Mouse (Mus musculus): ENCODE measurements at regions not wholly inside any gene's neighbourhood (a gene's known extent, or its start where the extent isn't known, plus 50 kb on each side); places are given as distances from the start of the nearest gene placed in this dataset.

DNA sequence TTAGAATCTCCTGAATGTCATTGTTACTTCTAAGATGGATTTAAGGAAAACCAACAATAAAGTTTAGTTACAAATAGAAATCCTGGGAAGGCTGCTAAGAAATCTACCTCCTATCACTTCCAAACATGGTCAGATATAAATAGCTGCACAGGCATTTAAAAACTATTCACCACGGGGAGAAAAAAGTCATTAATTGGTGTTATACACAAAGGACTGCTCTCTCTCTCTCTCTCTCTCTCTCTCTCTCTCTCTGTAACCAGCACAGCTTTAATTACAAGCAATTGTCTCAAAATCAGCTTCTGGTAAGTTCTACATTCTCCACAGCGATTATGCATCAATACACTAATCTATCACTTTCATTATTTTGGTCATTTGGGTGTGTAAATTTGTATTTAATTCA is 68.5 kb downstream of the Pou3f3 start:
- peaks cover 0 to 2% of the 10 kb centered on the region in 2 experiments; a peak in 1 of 4 replicates for H3K4me1 ChIP-seq (ENCODE audit: control insufficient read depth in 1 of 2, insufficient read depth in 2 of 2)
- no peak for TF ChIP-seq JUND (conservative IDR thresholded peaks at IDR 0.05; ENCODE audit: low read depth, low read length)
- no peak for TF ChIP-seq MAX (IDR thresholded peaks at IDR 0.05; ENCODE audit: low read length)
- no peak for TF ChIP-seq MAFK (IDR thresholded peaks at IDR 0.05; ENCODE audit: insufficient replicate concordance, low read length)
- TF ChIP-seq ZNF384 (IDR thresholded peaks at IDR 0.05; ENCODE audit: low read depth, low read length), result no peak
- no peak for TF ChIP-seq KAT2A (IDR thresholded peaks at IDR 0.05; ENCODE audit: insufficient replicate concordance, low read length)
- TF ChIP-seq RAD21 (IDR thresholded peaks at IDR 0.05; ENCODE audit: low read depth, low read length), result no peak
- TF ChIP-seq USF1 (IDR thresholded peaks at IDR 0.05; ENCODE audit: low read depth, low read length), result no peak
- no peak for TF ChIP-seq BHLHE40 (IDR thresholded peaks at IDR 0.05; ENCODE audit: low read depth, low read length)
- no peak for TF ChIP-seq HCFC1 (IDR thresholded peaks at IDR 0.05; ENCODE audit: low read depth, low read length)
- no peak for TF ChIP-seq NRF1 (IDR thresholded peaks at IDR 0.05; ENCODE audit: low read depth, low read length)
- H3K4me2 ChIP-seq (ENCODE audit: insufficient read depth, low read depth, poor library complexity, severe bottlenecking), result no peak overlapping the region
- H3K79me2 ChIP-seq (replicated peaks; ENCODE audit: control insufficient read depth, extremely low read depth, insufficient read depth, poor library complexity, severe bottlenecking), result no peaks in the 10 kb centered on the region
- H3K36me3 ChIP-seq (replicated peaks in 1 of 2; ENCODE audit: control insufficient read depth in 1 of 2, insufficient read depth in 1 of 2, low read length in 1 of 2), result no peaks in the 10 kb centered on the region
- H3K27ac ChIP-seq (ENCODE audit: insufficient read depth, low read depth), result no peak overlapping the region
- no peaks in the 10 kb centered on the region for H3K27me3 ChIP-seq (replicated peaks)
- H3K4me3 ChIP-seq (replicated peaks in 1 of 3; ENCODE audit: low read depth in 2 of 3, low read length in 2 of 3, poor library complexity in 1 of 3), result no peak overlapping the region
- no peak overlapping the region for H3K9ac ChIP-seq (ENCODE audit: insufficient read depth, low read depth)
- in situ Hi-C loops (cut with MboI; ENCODE audit: low pct_ligation_motif_present, low pct_unique_long_range_greater_than_20kb, low sequenced_read_pairs), result no loop called here
- H3K9me3 ChIP-seq (replicated peaks; ENCODE audit: low read length), result peaks cover 3% of the 10 kb centered on the region
- no peak for DNase-seq (ENCODE audit: extremely low read depth)
- dilution Hi-C loops (cut with MboI; ENCODE audit: extremely low pct_ligation_motif_present, extremely low pct_unique_long_range_greater_than_20kb, low sequenced_read_pairs), result no loop called here

DNA sequence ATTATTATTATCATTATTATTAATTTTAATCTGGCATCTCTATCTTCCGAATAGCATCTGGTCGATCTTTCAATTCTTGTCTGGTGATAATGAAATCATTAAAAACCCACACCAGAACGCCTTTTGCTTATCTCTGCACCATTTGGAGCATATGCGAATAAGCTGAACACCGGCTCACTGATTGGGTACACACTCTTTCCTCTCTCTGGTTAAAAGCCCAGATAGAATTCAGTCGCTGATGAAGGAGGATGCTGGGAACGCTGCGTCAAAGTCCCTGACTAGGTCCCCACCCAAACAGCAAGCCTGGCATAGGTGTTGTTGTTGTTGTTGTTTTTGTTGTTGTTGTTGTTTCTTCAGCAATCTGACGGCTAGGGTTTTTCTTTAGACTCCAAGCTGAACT is 74.5 kb downstream of the Pou3f3 start:
- dilution Hi-C loops (cut with MboI; ENCODE audit: extremely low pct_ligation_motif_present, extremely low pct_unique_long_range_greater_than_20kb, low sequenced_read_pairs) (no loop called here), in situ Hi-C loops (cut with MboI; ENCODE audit: low pct_ligation_motif_present, low pct_unique_long_range_greater_than_20kb, low sequenced_read_pairs) (no loop called here)
- TF ChIP-seq MYC (IDR thresholded peaks at IDR 0.05; ENCODE audit: low read depth, low read length) (no peak), ZNF384 (IDR thresholded peaks at IDR 0.05; ENCODE audit: low read depth, low read length) (no peak), ZKSCAN1 (IDR thresholded peaks at IDR 0.05; ENCODE audit: borderline replicate concordance, low read depth, low read length) (no peak), MAFK (IDR thresholded peaks at IDR 0.05; ENCODE audit: insufficient replicate concordance, low read length) (no peak), USF1 (IDR thresholded peaks at IDR 0.05; ENCODE audit: low read depth, low read length) (no peak), SMC3 (IDR thresholded peaks at IDR 0.05; ENCODE audit: low read depth, low read length) (no peak)
- H3K4me1 ChIP-seq (ENCODE audit: control insufficient read depth in 1 of 2, insufficient read depth in 2 of 2), result peaks cover 0 to 13% of the 10 kb centered on the region in 2 experiments; a peak in 2 of 4 replicates
- DNase-seq (ENCODE audit: extremely low read depth), result no peak
- no peak overlapping the region for H3K27ac ChIP-seq (ENCODE audit: insufficient read depth, low read depth)
- no peak overlapping the region for H3K4me3 ChIP-seq (replicated peaks in 1 of 3; ENCODE audit: low read depth in 2 of 3, low read length in 2 of 3, poor library complexity in 1 of 3)
- no peaks in the 10 kb centered on the region for H3K79me2 ChIP-seq (replicated peaks; ENCODE audit: control insufficient read depth, extremely low read depth, insufficient read depth, poor library complexity, severe bottlenecking)
- H3K27me3 ChIP-seq (replicated peaks), result no peaks in the 10 kb centered on the region
- no peaks in the 10 kb centered on the region for H3K36me3 ChIP-seq (replicated peaks in 1 of 2; ENCODE audit: control insufficient read depth in 1 of 2, insufficient read depth in 1 of 2, low read length in 1 of 2)
- no peak overlapping the region for H3K4me2 ChIP-seq (ENCODE audit: insufficient read depth, low read depth, poor library complexity, severe bottlenecking)
- no peaks in the 10 kb centered on the region for H3K9me3 ChIP-seq (replicated peaks; ENCODE audit: low read length)
- H3K9ac ChIP-seq (ENCODE audit: insufficient read depth, low read depth), result no peak overlapping the region

DNA sequence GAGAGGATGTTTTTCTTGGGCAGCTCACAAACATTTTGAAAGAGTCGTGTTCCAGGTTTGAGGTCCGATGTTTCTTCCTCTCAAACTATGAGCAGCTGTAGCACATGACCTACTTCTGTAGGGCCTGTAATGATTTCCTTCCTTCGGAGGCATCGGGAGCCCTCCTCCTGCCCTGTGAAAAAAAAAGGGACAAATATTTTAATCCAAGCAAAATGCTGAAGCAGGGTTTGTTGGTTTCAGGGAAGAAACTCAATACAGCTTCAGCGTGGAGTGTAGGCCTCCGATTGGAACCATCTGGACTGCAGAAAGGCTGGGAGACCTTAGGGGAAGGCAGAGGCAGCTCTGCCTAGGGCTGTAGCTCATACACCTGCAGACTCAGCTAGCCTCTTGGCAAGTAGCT is 76.4 kb downstream of the Pou3f3 start:
- dilution Hi-C loops (cut with MboI; ENCODE audit: extremely low pct_ligation_motif_present, extremely low pct_unique_long_range_greater_than_20kb, low sequenced_read_pairs), result no loop called here
- Histone ChIP-seq H3K79me2 (replicated peaks; ENCODE audit: control insufficient read depth, extremely low read depth, insufficient read depth, poor library complexity, severe bottlenecking) (no peaks in the 10 kb centered on the region), H3K4me3 (replicated peaks in 1 of 3; ENCODE audit: low read depth in 2 of 3, low read length in 2 of 3, poor library complexity in 1 of 3) (no peak overlapping the region), H3K9me3 (replicated peaks; ENCODE audit: low read length) (no peaks in the 10 kb centered on the region), H3K27me3 (replicated peaks) (no peaks in the 10 kb centered on the region), H3K36me3 (replicated peaks in 1 of 2; ENCODE audit: control insufficient read depth in 1 of 2, insufficient read depth in 1 of 2, low read length in 1 of 2) (no peaks in the 10 kb centered on the region), H3K9ac (ENCODE audit: insufficient read depth, low read depth) (no peak overlapping the region), H3K4me1 (ENCODE audit: control insufficient read depth in 1 of 2, insufficient read depth in 2 of 2) (peaks cover 0 to 13% of the 10 kb centered on the region in 2 experiments; a peak in 2 of 4 replicates), H3K27ac (ENCODE audit: insufficient read depth, low read depth) (no peak overlapping the region), H3K4me2 (ENCODE audit: insufficient read depth, low read depth, poor library complexity, severe bottlenecking) (no peak overlapping the region)
- no peak for DNase-seq (ENCODE audit: extremely low read depth)
- in situ Hi-C loops (cut with MboI; ENCODE audit: low pct_ligation_motif_present, low pct_unique_long_range_greater_than_20kb, low sequenced_read_pairs), result no loop called here
- no peak for TF ChIP-seq JUND (conservative IDR thresholded peaks at IDR 0.05; ENCODE audit: low read depth, low read length)
- no peak for TF ChIP-seq JUN (IDR thresholded peaks at IDR 0.05; ENCODE audit: insufficient read depth, low read depth, low read length)
- TF ChIP-seq MAX (IDR thresholded peaks at IDR 0.05; ENCODE audit: low read length), result no peak
- no peak for TF ChIP-seq MXI1 (IDR thresholded peaks at IDR 0.05; ENCODE audit: low read depth, low read length)
- no peak for TF ChIP-seq ZNF384 (IDR thresholded peaks at IDR 0.05; ENCODE audit: low read depth, low read length)
- no peak for TF ChIP-seq POLR2AphosphoS2 (IDR thresholded peaks at IDR 0.05; ENCODE audit: low read depth, low read length)
- TF ChIP-seq USF1 (IDR thresholded peaks at IDR 0.05; ENCODE audit: low read depth, low read length), result no peak
- TF ChIP-seq RCOR1 (conservative IDR thresholded peaks at IDR 0.05; ENCODE audit: low read depth, low read length), result no peak
- TF ChIP-seq MAFK (IDR thresholded peaks at IDR 0.05; ENCODE audit: insufficient replicate concordance, low read length), result no peak
- TF ChIP-seq BHLHE40 (IDR thresholded peaks at IDR 0.05; ENCODE audit: low read depth, low read length), result no peak
- TF ChIP-seq MEF2A (IDR thresholded peaks at IDR 0.05; ENCODE audit: borderline replicate concordance, low read depth, low read length), result no peak
- no peak for TF ChIP-seq MAZ (IDR thresholded peaks at IDR 0.05; ENCODE audit: low read depth, low read length)
- no peak for TF ChIP-seq ETS1 (conservative IDR thresholded peaks at IDR 0.05; ENCODE audit: low read depth, low read length)
- no peak for TF ChIP-seq TBP (conservative IDR thresholded peaks at IDR 0.05; ENCODE audit: low read depth, low read length)

All from CH12.LX (cell line).